Mouse (Mus musculus) liver, adult 10 weeks (tissue): ENCODE measurements around the gene Capn7. TPM values are rescaled to one million over a fixed set of nuclear protein-coding genes. Genes with fewer than 3 reads are reported as not detected.

ENCODE experiments used
- polyA plus RNA-seq: library from polyadenylated mRNA; stranded (reverse); fragments of 350-450 nt; fragmentation: Illumina TruSeq; extraction: RNeasy Lipid Tissue Mini Kit (QIAGEN cat#74804); gene quantifications from one replicate; pipeline ENCODE4 v1.2.3, GENCODE M21; 2014; ENCODE audit warnings: low read depth, low replicate concordance

Capn7 gene
- 53.0 TPM for polyA plus RNA-seq

DNA sequence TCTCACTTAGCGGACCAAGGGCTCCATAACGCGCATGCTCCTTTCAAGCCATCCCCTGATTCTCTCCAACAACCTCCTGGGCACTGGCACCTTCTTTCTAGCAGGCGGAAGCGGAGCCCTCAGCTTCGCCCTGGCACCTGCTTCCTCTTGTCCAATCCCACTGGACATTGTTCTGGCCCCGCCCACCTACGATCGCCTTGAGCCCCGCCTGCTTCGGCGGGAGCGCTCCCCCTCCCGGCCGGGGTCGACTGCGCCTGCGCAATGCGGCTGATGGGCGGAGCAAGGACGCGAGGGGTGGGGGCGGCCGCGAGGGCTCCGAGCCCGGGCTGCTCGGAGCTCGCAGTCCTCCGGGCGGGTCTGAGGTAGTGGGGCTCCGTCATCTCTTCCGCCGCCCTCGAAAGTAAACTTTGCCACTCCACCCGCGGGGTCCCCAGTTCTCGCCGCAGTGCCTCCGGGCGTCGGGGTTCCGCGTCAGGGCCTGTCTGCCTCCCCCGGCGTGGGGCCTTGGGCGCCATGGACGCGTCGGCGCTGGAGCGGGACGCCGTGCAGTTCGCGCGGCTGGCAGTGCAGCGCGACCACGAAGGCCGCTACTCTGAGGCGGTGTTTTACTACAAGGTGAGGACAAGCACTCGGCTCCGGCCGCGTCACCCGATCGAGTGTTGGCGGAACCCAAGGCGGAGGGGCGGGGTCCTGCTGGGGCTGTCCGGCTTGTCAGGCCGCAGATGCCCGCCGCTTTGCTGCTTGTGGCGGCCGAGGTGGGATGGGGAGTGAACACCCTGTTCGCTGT lies at the start of gene Capn7:
TSS of gene Capn7 (plus strand) at position 270 of the 787 bp plus-strand sequence.

DNA sequence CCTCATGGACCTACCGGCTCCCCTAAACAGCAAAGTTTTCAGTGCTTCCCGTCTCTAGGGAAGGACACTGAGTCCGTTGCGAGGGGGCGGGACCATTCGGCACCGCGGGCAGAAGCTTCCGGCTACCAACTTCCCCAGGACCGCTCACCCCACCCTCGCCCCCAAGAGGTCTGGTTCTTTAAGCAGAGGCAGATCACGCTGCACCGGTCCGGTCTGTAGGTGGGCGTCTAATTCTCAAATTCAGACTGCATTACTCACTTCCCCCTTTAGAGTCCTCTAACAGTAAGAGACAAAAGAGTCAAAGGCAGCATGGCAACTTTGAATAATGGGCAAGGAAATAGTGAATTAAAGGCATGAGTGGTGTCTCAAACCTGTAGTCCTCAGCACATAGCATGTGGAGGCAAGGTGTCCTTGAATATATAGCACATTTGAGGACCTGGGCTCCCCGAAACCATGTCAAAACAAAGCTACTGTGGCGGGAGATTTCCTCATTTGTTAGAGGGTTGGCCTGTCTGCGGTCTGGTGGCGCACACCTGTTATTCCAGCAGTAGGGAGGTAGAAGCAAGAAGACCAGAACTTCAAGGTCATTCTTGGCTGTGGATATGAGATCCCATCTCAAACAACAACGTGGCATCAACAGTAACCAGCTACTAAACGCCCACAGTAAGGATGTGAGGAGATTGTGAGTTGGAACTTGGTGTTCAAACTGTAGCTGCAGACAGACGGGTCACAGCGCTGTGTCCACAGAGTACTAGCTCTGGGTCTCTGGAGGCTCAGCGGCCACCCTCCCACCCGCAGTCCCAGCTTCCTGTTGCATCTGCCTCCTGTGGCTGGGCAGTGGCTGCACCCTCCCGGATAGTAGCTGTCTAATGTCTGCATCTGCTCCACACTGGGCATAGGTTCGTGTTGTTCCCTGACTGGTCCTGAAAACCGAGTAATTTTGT lies 12.3 kb upstream of the Capn7 start, which contains the start of gene Dnah1:
TSS of gene Dnah1 (minus strand) at position 48 of the 944 bp plus-strand sequence.

Other genes with a start within 250 kb of the Capn7 start
- 5.5 TPM for gene Smim4, start 207.7 kb upstream of the Capn7 start, polyA plus RNA-seq
- gene Nt5dc2, start 205.6 kb upstream of the Capn7 start, polyA plus RNA-seq: not detected
- 10.0 TPM for gene Stab1, start 168.0 kb upstream of the Capn7 start, polyA plus RNA-seq
- gene Tnnc1, start 128.3 kb upstream of the Capn7 start, polyA plus RNA-seq: 0.87 TPM
- 33.3 TPM for gene Nisch, start 119.7 kb upstream of the Capn7 start, polyA plus RNA-seq
- gene Sema3g, start 118.8 kb upstream of the Capn7 start, polyA plus RNA-seq: not detected
- gene Phf7, start 85.3 kb upstream of the Capn7 start, polyA plus RNA-seq: 9.4 TPM
- gene Bap1, start 85.2 kb upstream of the Capn7 start, polyA plus RNA-seq: 4.4 TPM
- gene Dnah1, start 12.7 kb upstream of the Capn7 start, polyA plus RNA-seq: not detected
- 53.7 TPM for gene Sh3bp5, start 99.4 kb downstream of the Capn7 start, polyA plus RNA-seq
- gene Eaf1, start 157.8 kb downstream of the Capn7 start, polyA plus RNA-seq: 35.4 TPM
- 26.8 TPM for gene Mettl6, start 158.4 kb downstream of the Capn7 start, polyA plus RNA-seq